Mouse (Mus musculus) myocyte (in vitro differentiated cells): ENCODE results near the gene Klk1b5. TPM values are rescaled to one million over a fixed set of nuclear protein-coding genes. Genes with fewer than 3 reads are reported as not detected.
"Not testable (repeated sequence)": the region's sequence is repeated elsewhere in the genome, so short reads cannot be mapped to it uniquely, and the experiment has no call there.

Source experiments
- H3K27me3 ChIP-seq: one replicate; pipeline ENCODE4 v1.6.1; 2011; ENCODE audit not compliant: control insufficient read depth, insufficient read depth, insufficient read length
- H3K36me3 ChIP-seq: one replicate; pipeline ENCODE4 v1.6.1; 2011; ENCODE audit not compliant: control insufficient read depth, insufficient read depth
- H3K4me2 ChIP-seq: one replicate; pipeline ENCODE4 v1.6.1; 2011; ENCODE audit warnings: low read depth, control low read depth
- H3K4me3 ChIP-seq: one replicate; pipeline ENCODE4 v1.5.1; 2011; ENCODE audit warnings: mild to moderate bottlenecking, control low read depth, moderate library complexity
- H3K79me2 ChIP-seq: one replicate; pipeline ENCODE4 v1.6.1; 2011; ENCODE audit not compliant: control insufficient read depth, insufficient read depth
- H3ac ChIP-seq: one replicate; pipeline ENCODE4 v1.6.1; 2011; ENCODE audit not compliant: control insufficient read depth, insufficient read length
- CEBPB ChIP-seq: IDR thresholded peaks from 2 replicates; pipeline ENCODE4 v1.6.1; 2011; ENCODE audit warnings: mild to moderate bottlenecking, moderate library complexity; ENCODE audit not compliant: poor library complexity, insufficient read depth, severe bottlenecking
- E2F4 ChIP-seq: IDR thresholded peaks from one replicate; pipeline ENCODE4 v1.6.1; 2011; ENCODE audit warnings: mild to moderate bottlenecking, control low read depth, moderate library complexity; ENCODE audit not compliant: insufficient read depth
- MAX ChIP-seq: IDR thresholded peaks from one replicate; pipeline ENCODE4 v1.6.1; 2011; ENCODE audit warnings: low read depth, mild to moderate bottlenecking, control low read depth
- MYOD1 ChIP-seq, 3 experiments: IDR thresholded peaks; one replicate each; pipeline ENCODE4 v1.6.1; 2011; ENCODE audit warnings: control low read depth in 2 of 3, low read depth in 2 of 3, mild to moderate bottlenecking in 2 of 3, moderate library complexity in 1 of 3; ENCODE audit not compliant: insufficient read length in 2 of 3, control insufficient read depth in 1 of 3
- MYOG ChIP-seq, 3 experiments: IDR thresholded peaks; one replicate each; pipeline ENCODE4 v1.6.1; 2011; ENCODE audit warnings: control low read depth in 2 of 3, low read depth in 2 of 3, mild to moderate bottlenecking in 2 of 3; ENCODE audit not compliant: insufficient read length in 2 of 3, control insufficient read depth in 1 of 3, insufficient read depth in 1 of 3
- POLR2A ChIP-seq: IDR thresholded peaks from one replicate; pipeline ENCODE4 v1.6.1; 2011; ENCODE audit warnings: low read depth, mild to moderate bottlenecking, control low read depth, moderate library complexity; ENCODE audit not compliant: insufficient read length
- POLR2AphosphoS2 ChIP-seq: IDR thresholded peaks from one replicate; pipeline ENCODE4 v1.6.1; 2011; ENCODE audit warnings: low read depth, control low read depth; ENCODE audit not compliant: insufficient read length
- REST ChIP-seq: IDR thresholded peaks from one replicate; pipeline ENCODE4 v1.6.1; 2011; ENCODE audit warnings: mild to moderate bottlenecking, control low read depth, moderate library complexity; ENCODE audit not compliant: insufficient read depth, insufficient read length
- SRF ChIP-seq: IDR thresholded peaks from one replicate; pipeline ENCODE4 v1.6.1; 2011; ENCODE audit warnings: low read depth; ENCODE audit not compliant: control insufficient read depth, insufficient read length
- TCF12 ChIP-seq: IDR thresholded peaks from one replicate; pipeline ENCODE4 v1.6.1; 2011; ENCODE audit warnings: mild to moderate bottlenecking, control low read depth; ENCODE audit not compliant: poor library complexity, insufficient read depth, severe bottlenecking
- TCF3 ChIP-seq: IDR thresholded peaks from one replicate; pipeline ENCODE4 v1.6.1; 2011; ENCODE audit warnings: low read depth, control low read depth; ENCODE audit not compliant: insufficient read length
- USF1 ChIP-seq: IDR thresholded peaks from one replicate; pipeline ENCODE4 v1.6.1; 2011; ENCODE audit warnings: low read depth, mild to moderate bottlenecking, control low read depth, moderate library complexity
- polyA plus RNA-seq: library from polyadenylated mRNA; unstranded; fragments of >200 nt; fragmentation: generic; extraction: Trizol; gene quantifications from one replicate; pipeline ENCODE4 v1.2.1, GENCODE M21; 2012; ENCODE audit warnings: missing spikeins

Klk1b5 gene
- polyA plus RNA-seq, 1 experiment: not detected

- H3ac ChIP-seq: no peak overlapping the region
- H3K4me3 ChIP-seq: no peak overlapping the region
- TF ChIP-seq TCF3 (no peak), POLR2A (no peak), USF1 (no peak), REST (no peak), CEBPB (no peak), SRF (no peak), POLR2AphosphoS2 (no peak), MYOG (IDR thresholded peaks at IDR 0.05; ENCODE audit: control insufficient read depth in 1 of 3, insufficient read depth in 1 of 3, insufficient read length in 2 of 3, low read depth in 2 of 3) (no peak), TCF12 (no peak), E2F4 (no peak), MAX (no peak), MYOD1 (IDR thresholded peaks at IDR 0.05; ENCODE audit: control insufficient read depth in 1 of 3, insufficient read length in 2 of 3, low read depth in 2 of 3) (no peak)
- H3K4me2 ChIP-seq: no peak overlapping the region
- no peaks in the 10 kb centered on the region for H3K27me3 ChIP-seq
- no peaks in the 10 kb centered on the region for H3K79me2 ChIP-seq
- H3K36me3 ChIP-seq: no peaks in the 10 kb centered on the region
Measured at GRCm38 (mm10) chr7:44208307-44208706, 7.4 kb upstream of the Klk1b5 start.

- not testable (repeated sequence) for H3K4me3 ChIP-seq, H3ac ChIP-seq, H3K79me2 ChIP-seq, H3K4me2 ChIP-seq, H3K36me3 ChIP-seq, H3K27me3 ChIP-seq
Measured at GRCm38 (mm10) chr7:44221601-44222000, 5.9 kb downstream of the Klk1b5 start.

- not testable (repeated sequence) for H3K36me3 ChIP-seq
Measured at GRCm38 (mm10) chr7:44222335-44222734, 6.6 kb downstream of the Klk1b5 start.

GRCm38 (mm10) chr7:44225076-44225475, 9.3 kb downstream of the Klk1b5 start, which contains the start of gene Klk1:
Gene Klk1 (plus strand): TSS chr7:44225360.
- Histone ChIP-seq H3K79me2 (no peaks in the 10 kb centered on the region), H3K4me2 (no peak within 1 kb of the TSS), H3K4me3 (no peak within 1 kb of the TSS)

More at GRCm38 (mm10) chr7:44222335-44222734, 6.6 kb downstream of the Klk1b5 start:
- not testable (repeated sequence) for H3K4me3 ChIP-seq, H3K79me2 ChIP-seq, H3ac ChIP-seq, H3K4me2 ChIP-seq
- peaks cover 12% of the 10 kb centered on the region for H3K27me3 ChIP-seq

GRCm38 (mm10) chr7:44235909-44236308, 20.2 kb downstream of the Klk1b5 start, which contains the start of gene Gm36864:
Gene Gm36864 (plus strand): TSS chr7:44236177.
- H3ac ChIP-seq: no peak within 1 kb of the TSS
- no peaks in the 10 kb centered on the region for H3K36me3 ChIP-seq
- no peaks in the 10 kb centered on the region for H3K79me2 ChIP-seq
- no peak within 1 kb of the TSS for H3K4me3 ChIP-seq
- no peak within 1 kb of the TSS for H3K4me2 ChIP-seq
- TF ChIP-seq TCF3: no peak
- TF ChIP-seq POLR2A: no peak
- no peak for TF ChIP-seq USF1
- H3K27me3 ChIP-seq: peaks cover 30% of the 10 kb centered on the region

More at GRCm38 (mm10) chr7:44225076-44225475, 9.3 kb downstream of the Klk1b5 start, which contains the start of gene Klk1:
- no peaks in the 10 kb centered on the region for H3K36me3 ChIP-seq
- TF ChIP-seq USF1 (no peak), REST (no peak), POLR2AphosphoS2 (no peak), TCF12 (no peak), POLR2A (no peak), MYOD1 (IDR thresholded peaks at IDR 0.05; ENCODE audit: control insufficient read depth in 1 of 3, insufficient read length in 2 of 3, low read depth in 2 of 3) (no peak), TCF3 (no peak), SRF (no peak), MAX (no peak), E2F4 (no peak), MYOG (IDR thresholded peaks at IDR 0.05; ENCODE audit: control insufficient read depth in 1 of 3, insufficient read depth in 1 of 3, insufficient read length in 2 of 3, low read depth in 2 of 3) (no peak), CEBPB (no peak)
- peaks cover 33% of the 10 kb centered on the region for H3K27me3 ChIP-seq
- no peak within 1 kb of the TSS for H3ac ChIP-seq

- no peaks in the 10 kb centered on the region for H3K36me3 ChIP-seq
- no peaks in the 10 kb centered on the region for H3K79me2 ChIP-seq
- H3K4me2 ChIP-seq: no peak overlapping the region
- no peak for TF ChIP-seq E2F4
- TF ChIP-seq MYOG (IDR thresholded peaks at IDR 0.05; ENCODE audit: control insufficient read depth in 1 of 3, insufficient read depth in 1 of 3, insufficient read length in 2 of 3, low read depth in 2 of 3): no peak
- no peak for TF ChIP-seq SRF
- TF ChIP-seq POLR2AphosphoS2: no peak
- no peak for TF ChIP-seq MAX
- no peak for TF ChIP-seq POLR2A
- TF ChIP-seq CEBPB: no peak
- no peak for TF ChIP-seq REST
- TF ChIP-seq TCF3: no peak
- no peak for TF ChIP-seq TCF12
- TF ChIP-seq MYOD1 (IDR thresholded peaks at IDR 0.05; ENCODE audit: control insufficient read depth in 1 of 3, insufficient read length in 2 of 3, low read depth in 2 of 3): no peak
- TF ChIP-seq USF1: no peak
- no peak overlapping the region for H3ac ChIP-seq
- peaks cover 25% of the 10 kb centered on the region for H3K27me3 ChIP-seq
- no peak overlapping the region for H3K4me3 ChIP-seq
Measured at GRCm38 (mm10) chr7:44239913-44240312, 24.2 kb downstream of the Klk1b5 start.
